Mouse (Mus musculus): ENCODE measurements around the gene Tmem221.

Gene Tmem221

GRCm38 (mm10) chr8:71507589-71508104, 51.0 kb downstream of the Tmem221 start:
- peak; percentile 75 to 83 for DNase-seq

DNA sequence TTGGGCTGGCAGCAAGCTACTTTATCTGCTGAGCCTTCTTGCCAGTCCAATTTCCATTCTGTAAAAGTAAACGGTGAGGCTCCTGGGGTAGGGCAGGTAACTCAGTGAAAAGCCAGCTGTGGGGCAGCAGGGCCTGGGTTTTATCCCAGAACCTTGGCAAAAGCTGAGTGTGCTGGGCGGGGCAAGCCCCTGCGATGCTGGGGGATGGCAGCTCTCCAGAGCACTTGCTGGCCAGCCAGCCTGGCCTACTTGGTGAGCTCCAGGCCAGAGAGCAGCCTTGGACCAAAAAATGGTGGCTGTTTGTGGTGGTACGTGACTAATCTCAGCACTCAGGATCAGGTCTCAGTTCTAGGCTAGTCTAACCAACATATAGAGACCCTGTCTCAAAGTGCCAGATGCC, 52.7 kb downstream of the Tmem221 start:
- DNase-seq = peak; percentile 59 to 73

- no peak for DNase-seq
These were observed 53.3 kb downstream of the Tmem221 start for GRCm38 (mm10) chr8:71505326-71505725.

GRCm38 (mm10) chr8:71504349-71504748, 54.3 kb downstream of the Tmem221 start:
- DNase-seq = no peak

All from cerebellum, postnatal 36 days (tissue).